Mouse (Mus musculus): Measurements from ENCODE around the gene Slc48a1.

GRCm38 (mm10) chr15:97823479-97823878, 45.2 kb downstream of the Slc48a1 start:
- TF ChIP-seq POLR2A (IDR thresholded peaks at IDR 0.05; ENCODE audit: insufficient read length, low read depth), result no peak
- TF ChIP-seq CEBPB (IDR thresholded peaks at IDR 0.05; ENCODE audit: insufficient read depth, poor library complexity, severe bottlenecking), result no peak
- no peak for TF ChIP-seq E2F4 (IDR thresholded peaks at IDR 0.05; ENCODE audit: insufficient read depth)
- no peak for TF ChIP-seq POLR2AphosphoS2 (IDR thresholded peaks at IDR 0.05; ENCODE audit: insufficient read length, low read depth)
- no peak for TF ChIP-seq MYOD1 (IDR thresholded peaks at IDR 0.05; ENCODE audit: control insufficient read depth in 1 of 3, insufficient read length in 2 of 3, low read depth in 2 of 3)
- no peak for TF ChIP-seq USF1 (IDR thresholded peaks at IDR 0.05; ENCODE audit: low read depth)
- no peak for TF ChIP-seq MYOG (IDR thresholded peaks at IDR 0.05; ENCODE audit: control insufficient read depth in 1 of 3, insufficient read depth in 1 of 3, insufficient read length in 2 of 3, low read depth in 2 of 3)
- no peak for TF ChIP-seq MAX (IDR thresholded peaks at IDR 0.05; ENCODE audit: low read depth)
- TF ChIP-seq TCF12 (IDR thresholded peaks at IDR 0.05; ENCODE audit: insufficient read depth, poor library complexity, severe bottlenecking), result no peak
- no peak for TF ChIP-seq REST (IDR thresholded peaks at IDR 0.05; ENCODE audit: insufficient read depth, insufficient read length)
- no peak for TF ChIP-seq SRF (IDR thresholded peaks at IDR 0.05; ENCODE audit: control insufficient read depth, insufficient read length, low read depth)

Data from myocyte (in vitro differentiated cells).